Mouse (Mus musculus) testis, adult 2 months (tissue): ENCODE measurements around the gene Tnnt3. TPM values are rescaled to one million over a fixed set of nuclear protein-coding genes. Genes with fewer than 3 reads are reported as not detected.
A peak's percentile ranks its signal among the peaks of the same experiment; 100 is the strongest.

ENCODE experiments used
- H3K27ac ChIP-seq: fragments of 200-500 bp; 2 replicates; pipeline ENCODE4 v1.5.1; 2012; ENCODE audit warnings: low read depth, low read length; ENCODE audit not compliant: control insufficient read depth, insufficient read depth
- H3K27me3 ChIP-seq: fragments of 200-500 bp; 2 replicates; pipeline ENCODE4 v1.6.1; 2012; ENCODE audit warnings: mild to moderate bottlenecking, low read length, moderate library complexity; ENCODE audit not compliant: control insufficient read depth, insufficient read depth
- H3K36me3 ChIP-seq: fragments of 200-500 bp; 2 replicates; pipeline ENCODE4 v1.6.1; 2012; ENCODE audit warnings: mild to moderate bottlenecking, low read length; ENCODE audit not compliant: control insufficient read depth, insufficient read depth
- H3K4me1 ChIP-seq: fragments of 200-500 bp; 2 replicates; pipeline ENCODE4 v1.6.1; 2012; ENCODE audit warnings: low read length; ENCODE audit not compliant: control insufficient read depth, insufficient read depth
- H3K4me3 ChIP-seq: fragments of 200-500 bp; 2 replicates; pipeline ENCODE4 v1.5.1; 2012; ENCODE audit warnings: low read depth, mild to moderate bottlenecking, low read length, moderate library complexity, mixed read lengths; ENCODE audit not compliant: control insufficient read depth
- CTCF ChIP-seq: fragments of 200-500 bp; IDR thresholded peaks from 2 replicates; pipeline ENCODE4 v1.5.1; 2012; ENCODE audit warnings: low read depth, mild to moderate bottlenecking, inconsistent platforms, low read length, moderate library complexity; ENCODE audit not compliant: control insufficient read depth, insufficient read depth, insufficient replicate concordance
- POLR2A ChIP-seq: fragments of 200-500 bp; IDR thresholded peaks from 2 replicates; pipeline ENCODE4 v1.6.1; 2012; ENCODE audit warnings: low read depth, mild to moderate bottlenecking, inconsistent platforms, low read length, moderate library complexity; ENCODE audit not compliant: control insufficient read depth
- polyA plus RNA-seq: library from polyadenylated mRNA; depleted of rRNA; stranded (reverse); fragments of >200 nt; gene quantifications from 2 replicates; pipeline ENCODE4 v1.2.3, GENCODE M21; 2012

Tnnt3 gene
- polyA plus RNA-seq, 1 experiment, result not detected

- H3K4me1 ChIP-seq, result 0 out of 2 replicates have a peak, but pooled peaks cover 2% of the 10 kb centered on the region
- peak overlapping the region; percentile 0; the same call in 1 of the 2 replicates for H3K27ac ChIP-seq
- H3K36me3 ChIP-seq, result no peaks in the 10 kb centered on the region
- H3K4me3 ChIP-seq, result no peak overlapping the region
- TF ChIP-seq CTCF, result no peak
- TF ChIP-seq POLR2A, result no peak
- no peaks in the 10 kb centered on the region for H3K27me3 ChIP-seq
These were observed 27.2 kb upstream of the Tnnt3 start for GRCm38 (mm10) chr7:142471414-142471861.

GRCm38 (mm10) chr7:142471884-142472570 is 26.6 kb upstream of the Tnnt3 start:
- Histone ChIP-seq H3K27me3 (no peaks in the 10 kb centered on the region), H3K27ac (peak overlapping the region; percentile 30; the same call in 1 of the 2 replicates), H3K4me3 (no peak overlapping the region), H3K36me3 (no peaks in the 10 kb centered on the region), H3K4me1 (0 out of 2 replicates have a peak, but pooled peaks cover 2% of the 10 kb centered on the region)
- TF ChIP-seq POLR2A (no peak), CTCF (no peak)

- Histone ChIP-seq H3K36me3 (no peaks in the 10 kb centered on the region), H3K27me3 (no peaks in the 10 kb centered on the region), H3K4me3 (no peak overlapping the region), H3K4me1 (0 out of 2 replicates have a peak, but pooled peaks cover 2% of the 10 kb centered on the region), H3K27ac (no peak overlapping the region)
- no peak for TF ChIP-seq POLR2A
- no peak for TF ChIP-seq CTCF
These were observed 25.7 kb upstream of the Tnnt3 start for GRCm38 (mm10) chr7:142472936-142473335.

- Histone ChIP-seq H3K4me1 (0 out of 2 replicates have a peak, but pooled peaks cover 2% of the 10 kb centered on the region), H3K4me3 (no peak overlapping the region), H3K27ac (no peak overlapping the region), H3K36me3 (no peaks in the 10 kb centered on the region), H3K27me3 (no peaks in the 10 kb centered on the region)
- TF ChIP-seq POLR2A (no peak), CTCF (no peak)
These were observed 25.2 kb upstream of the Tnnt3 start for GRCm38 (mm10) chr7:142473476-142473875.

- H3K4me1 ChIP-seq, result 0 out of 2 replicates have a peak, but pooled peaks cover 2% of the 10 kb centered on the region
- peak overlapping the region; percentile 59 for H3K27ac ChIP-seq
- no peak for TF ChIP-seq POLR2A
- no peak for TF ChIP-seq CTCF
- no peaks in the 10 kb centered on the region for H3K36me3 ChIP-seq
- H3K4me3 ChIP-seq, result peak overlapping the region; percentile 37
- H3K27me3 ChIP-seq, result no peaks in the 10 kb centered on the region
These were observed 23.8 kb upstream of the Tnnt3 start for GRCm38 (mm10) chr7:142474799-142475198.

- H3K27me3 ChIP-seq, result no peaks in the 10 kb centered on the region
- H3K4me3 ChIP-seq, result peak overlapping the region; percentile 37
- 0 out of 2 replicates have a peak, but pooled peaks cover 2% of the 10 kb centered on the region for H3K4me1 ChIP-seq
- H3K27ac ChIP-seq, result peak overlapping the region; percentile 59
- H3K36me3 ChIP-seq, result no peaks in the 10 kb centered on the region
- TF ChIP-seq CTCF (no peak), POLR2A (no peak)
These were observed 23.0 kb upstream of the Tnnt3 start for GRCm38 (mm10) chr7:142475641-142476040.

- H3K4me1 ChIP-seq, result peaks cover 2% of the 10 kb centered on the region; the same call in 1 of the 2 replicates
- H3K27ac ChIP-seq, result no peak overlapping the region
These were observed 22.4 kb upstream of the Tnnt3 start for GRCm38 (mm10) chr7:142476271-142476670.

More at GRCm38 (mm10) chr7:142476271-142476670, 22.4 kb upstream of the Tnnt3 start:
- no peaks in the 10 kb centered on the region for H3K36me3 ChIP-seq
- no peak overlapping the region for H3K4me3 ChIP-seq
- H3K27me3 ChIP-seq, result no peaks in the 10 kb centered on the region
- no peak for TF ChIP-seq POLR2A
- no peak for TF ChIP-seq CTCF
